Mouse (Mus musculus) liver, postnatal 0 days (tissue): ENCODE data around the gene 4930447C04Rik.

Experiments
- CTCF ChIP-seq: sonication (generic); IDR thresholded peaks from 2 replicates; pipeline ENCODE4 v1.5.1; 2016; ENCODE audit warnings: antibody characterized with exemption, low read depth
- EP300 ChIP-seq: IDR thresholded peaks from 2 replicates; pipeline ENCODE4 v1.6.1; 2016; ENCODE audit warnings: antibody characterized with exemption, low read depth, mild to moderate bottlenecking

- TF ChIP-seq CTCF (peak; percentile 90), EP300 (no peak)
These were observed 36.1 kb upstream of the 4930447C04Rik start for GRCm38 (mm10) chr12:72976718-72977117.
